Mouse (Mus musculus): ENCODE data around the gene Gm12355.
"Not testable (repeated sequence)": the region's sequence is repeated elsewhere in the genome, so short reads cannot be mapped to it uniquely, and the experiment has no call there.

Gene Gm12355

GRCm38 (mm10) chr11:98625611-98626410 is at the start of gene Gm12355, which contains the start of gene Gsdma3:
Gm12355 (minus strand) TSS chr11:98625661.
Gsdma3 (plus strand) TSS chr11:98626360.
- no peak for DNase-seq (ENCODE audit: low spot score in 2 of 2)

- peak; percentile 46 to 58 for DNase-seq (ENCODE audit: low spot score in 2 of 2)
These were observed 47.7 kb upstream of the Gm12355 start for GRCm38 (mm10) chr11:98673136-98673535.

GRCm38 (mm10) chr11:98672482-98672881 is 47.0 kb upstream of the Gm12355 start:
- DNase-seq (ENCODE audit: low spot score in 2 of 2): no peak

- DNase-seq (ENCODE audit: low spot score in 2 of 2): no peak
These were observed 46.4 kb upstream of the Gm12355 start for GRCm38 (mm10) chr11:98671857-98672256.

DNA sequence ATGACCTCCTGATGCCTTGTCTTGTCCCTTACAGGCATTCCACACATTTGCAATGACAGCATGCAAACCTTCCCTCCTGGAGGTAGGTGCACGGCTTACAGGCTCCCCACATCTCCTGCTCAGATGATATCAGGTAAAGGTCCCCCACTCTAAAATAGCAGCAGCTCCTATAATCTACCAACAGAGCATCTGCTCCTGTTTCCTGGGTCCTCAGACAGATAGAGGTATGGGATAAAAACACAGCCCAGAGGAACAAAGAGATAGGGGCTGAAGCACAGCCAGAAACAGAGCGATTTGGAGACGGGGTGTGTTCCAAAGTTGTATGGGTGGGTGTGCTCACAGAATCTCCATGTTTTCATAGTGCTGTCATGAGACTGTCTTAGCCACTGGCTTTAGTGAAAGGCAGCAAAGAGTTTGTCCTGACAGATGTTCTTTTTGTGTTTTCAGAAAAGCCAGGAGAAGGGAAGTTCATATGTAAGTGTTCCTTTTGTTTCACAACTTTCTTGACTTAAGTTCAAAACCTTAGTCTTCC is 45.9 kb upstream of the Gm12355 start:
- no peak for DNase-seq (ENCODE audit: low spot score in 2 of 2)

- DNase-seq (ENCODE audit: low spot score in 2 of 2): no peak
These were observed 43.5 kb upstream of the Gm12355 start for GRCm38 (mm10) chr11:98668984-98669383.

GRCm38 (mm10) chr11:98664091-98664490 is 38.6 kb upstream of the Gm12355 start, which contains the start of gene Gsdma:
Gsdma (plus strand) TSS chr11:98664351.
- DNase-seq (ENCODE audit: low spot score in 2 of 2): no peak

- peak; percentile 33 to 54 for DNase-seq (ENCODE audit: low spot score in 2 of 2)
These were observed 35.1 kb upstream of the Gm12355 start for GRCm38 (mm10) chr11:98660517-98660916.

DNA sequence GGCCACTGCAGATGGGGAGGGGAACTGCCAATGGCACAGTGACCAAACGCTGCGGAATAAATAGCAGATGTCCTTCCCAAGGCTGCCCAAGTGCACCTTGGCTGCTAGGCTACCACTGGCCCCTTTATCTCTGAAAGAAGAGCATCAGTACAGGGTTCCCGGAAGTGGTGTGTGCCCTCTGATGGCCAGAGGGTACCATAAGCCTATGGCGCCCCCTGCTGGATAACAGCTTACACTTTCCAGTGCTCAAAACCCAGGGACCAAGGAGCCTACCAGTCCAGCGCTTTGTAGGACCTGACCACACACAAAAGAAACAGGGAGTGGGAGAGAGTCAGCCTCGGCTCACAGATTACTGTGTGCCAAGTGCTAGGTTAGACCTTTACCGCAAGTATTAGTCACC is 29.6 kb upstream of the Gm12355 start:
- DNase-seq (ENCODE audit: low spot score in 2 of 2): peak; percentile 40 to 44

GRCm38 (mm10) chr11:98646459-98646858 is 21.0 kb upstream of the Gm12355 start, which contains the start of gene Gsdma2:
Gsdma2 (plus strand) TSS chr11:98646759.
- no peak for DNase-seq (ENCODE audit: low spot score in 2 of 2)

- DNase-seq (ENCODE audit: low spot score in 2 of 2): no peak
These were observed 20.5 kb upstream of the Gm12355 start for GRCm38 (mm10) chr11:98645946-98646345.

DNA sequence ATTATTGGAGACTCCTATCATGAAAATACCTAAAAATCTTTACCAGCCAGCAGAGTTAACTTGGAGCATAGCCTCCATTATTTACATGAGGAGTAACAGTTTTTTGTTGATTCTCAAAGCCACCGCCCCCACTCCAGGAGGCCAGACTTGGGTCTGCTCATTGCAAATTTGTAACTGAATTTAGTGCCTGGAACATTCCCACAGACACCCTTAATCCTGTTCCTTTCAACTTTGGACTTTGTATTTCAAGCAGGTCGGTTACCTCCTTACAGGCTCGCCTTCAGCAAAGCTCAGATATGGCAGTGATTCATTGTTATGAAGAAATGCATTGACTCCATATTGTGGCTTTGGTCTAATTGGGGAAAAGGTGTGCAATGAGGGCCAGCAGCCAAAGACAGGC is 19.3 kb upstream of the Gm12355 start:
- no peak for DNase-seq (ENCODE audit: low spot score in 2 of 2)

GRCm38 (mm10) chr11:98640091-98640490 is 14.6 kb upstream of the Gm12355 start:
- no peak for DNase-seq (ENCODE audit: low spot score in 2 of 2)

DNA sequence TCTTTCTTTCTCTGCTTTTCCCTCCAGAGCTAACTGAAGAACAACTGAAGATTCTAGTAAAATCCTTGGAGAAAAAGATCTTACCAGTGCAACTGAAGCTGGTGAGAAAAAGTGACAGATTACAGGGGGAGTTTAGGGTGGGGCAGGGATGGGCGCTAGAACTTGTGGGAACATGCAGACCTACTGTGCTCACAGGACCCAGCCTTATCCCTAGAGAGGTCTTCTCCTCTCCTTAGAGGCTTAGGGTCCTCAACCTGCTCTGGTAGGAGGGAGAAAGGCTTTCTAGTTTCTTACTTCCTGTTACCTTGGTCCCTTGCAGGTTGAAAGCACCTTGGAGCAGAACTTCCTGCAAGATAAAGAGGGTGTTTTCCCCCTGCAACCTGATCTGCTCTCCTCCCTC is 12.0 kb upstream of the Gm12355 start:
- DNase-seq (ENCODE audit: low spot score in 2 of 2): no peak

DNA sequence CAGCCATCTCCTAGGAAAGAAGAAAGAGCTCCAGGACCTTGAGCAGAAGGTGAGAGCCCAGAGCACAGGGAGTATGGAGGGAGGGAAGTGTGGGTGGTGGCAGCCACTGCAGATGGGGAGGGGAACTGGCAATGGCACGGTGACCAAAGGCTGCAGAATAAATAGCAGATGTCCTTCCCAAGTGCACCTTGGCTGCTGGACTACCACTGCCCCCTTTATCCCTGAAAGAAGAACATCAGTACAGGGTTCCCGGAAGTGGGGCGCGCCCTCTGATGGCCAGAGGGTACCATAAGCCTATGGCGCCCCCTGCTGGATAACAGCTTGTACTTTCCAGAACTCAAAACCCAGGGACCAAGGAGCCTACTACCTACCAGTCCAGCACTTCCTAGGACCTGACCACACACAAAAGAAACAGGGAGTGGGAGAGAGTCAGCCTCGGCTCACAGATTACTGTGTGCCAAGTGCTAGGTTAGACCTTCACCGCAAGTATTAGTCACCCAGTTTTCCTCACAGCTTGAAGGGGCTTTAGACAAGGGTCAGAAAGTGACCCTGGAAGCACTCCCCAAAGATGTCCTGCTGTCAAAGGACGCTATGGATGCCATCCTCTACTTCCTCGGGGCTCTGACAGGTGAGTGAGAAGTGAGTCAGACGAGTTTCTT is 10.0 kb upstream of the Gm12355 start:
- peak; percentile 13 to 23 for DNase-seq (ENCODE audit: low spot score in 2 of 2)

- no peak for DNase-seq (ENCODE audit: low spot score in 2 of 2)
These were observed 5.2 kb upstream of the Gm12355 start for GRCm38 (mm10) chr11:98630646-98631045.

DNA sequence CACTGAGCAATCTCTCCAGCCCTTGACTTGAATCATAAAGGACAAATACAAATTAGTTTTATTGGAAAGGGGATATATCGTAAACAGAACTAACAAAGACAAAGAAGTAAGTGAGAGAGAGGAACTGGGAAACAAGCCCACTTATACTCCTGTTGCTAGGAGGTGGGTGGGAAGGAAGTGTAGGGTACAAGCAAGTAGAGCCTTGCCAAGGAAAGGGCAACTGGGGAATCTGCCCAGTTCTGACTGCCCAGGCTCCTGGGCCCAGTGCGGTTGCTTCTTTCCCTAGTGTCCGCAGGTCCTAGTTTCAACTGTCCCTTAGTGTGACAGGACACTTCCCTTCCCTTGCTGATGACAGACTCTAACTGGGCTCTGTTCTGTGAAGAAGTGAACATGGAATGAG is 3.2 kb upstream of the Gm12355 start:
- DNase-seq (ENCODE audit: low spot score in 2 of 2): no peak

DNA sequence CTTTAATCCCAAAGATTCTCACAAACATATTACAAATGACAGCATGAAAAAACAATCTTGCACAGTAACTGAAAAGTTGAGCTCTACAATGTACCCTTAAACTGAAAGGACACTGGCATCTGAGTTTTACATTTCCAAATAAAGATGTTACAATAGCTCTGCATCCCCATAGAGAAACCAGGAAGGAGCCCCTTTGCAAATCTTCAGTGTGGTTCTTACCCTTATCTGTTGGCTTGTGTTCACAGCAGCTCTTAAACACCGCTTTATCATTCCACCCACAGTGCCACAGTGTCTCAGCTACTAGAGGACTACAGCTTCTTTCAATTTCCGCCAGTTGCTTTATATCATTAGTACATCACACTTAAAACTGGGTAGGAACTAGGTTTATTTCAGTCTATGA is 1.1 kb downstream of the Gm12355 start:
- DNase-seq (ENCODE audit: low spot score in 2 of 2): not testable (repeated sequence)

DNA sequence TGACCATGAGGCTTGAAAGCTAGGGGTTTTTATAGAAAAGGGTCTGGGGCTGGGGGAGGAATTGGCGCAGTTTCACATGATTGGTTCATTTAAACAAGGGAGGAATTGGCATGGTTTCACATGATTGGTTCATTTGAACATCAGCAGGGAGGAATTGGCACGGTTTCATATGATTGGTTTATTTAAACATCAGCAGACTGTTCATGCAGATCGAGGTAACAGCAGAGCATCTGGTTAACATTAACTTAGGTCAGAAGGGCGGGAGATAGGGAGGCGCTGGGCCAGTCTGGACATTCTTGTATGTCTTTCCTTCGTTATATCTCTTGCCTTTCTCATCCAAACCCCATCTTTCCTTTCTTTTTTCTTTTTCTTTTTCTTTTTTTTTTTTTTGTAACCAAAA is 1.5 kb downstream of the Gm12355 start:
- not testable (repeated sequence) for DNase-seq (ENCODE audit: low spot score in 2 of 2)

- DNase-seq (ENCODE audit: low spot score in 2 of 2): no peak
These were observed 4.7 kb downstream of the Gm12355 start for GRCm38 (mm10) chr11:98620791-98621190.

GRCm38 (mm10) chr11:98606763-98607162 is 18.7 kb downstream of the Gm12355 start:
- peak; percentile 33 to 46 for DNase-seq (ENCODE audit: low spot score in 2 of 2)

GRCm38 (mm10) chr11:98604911-98605310 is 20.6 kb downstream of the Gm12355 start:
- not testable (repeated sequence) for DNase-seq (ENCODE audit: low spot score in 2 of 2)

- no peak for DNase-seq (ENCODE audit: low spot score in 2 of 2)
These were observed 21.5 kb downstream of the Gm12355 start for GRCm38 (mm10) chr11:98603953-98604352.
